Mouse (Mus musculus) left cerebral cortex, adult 9 months (tissue): ENCODE measurements at regions not wholly inside any gene's neighbourhood (a gene's known extent, or its start where the extent isn't known, plus 50 kb on each side); places are given as distances from the start of the nearest gene placed in this dataset.
"Not testable (repeated sequence)": the region's sequence is repeated elsewhere in the genome, so short reads cannot be mapped to it uniquely, and the experiment has no call there.

Experiments used
- DNase-seq, 2 experiments: peaks; one replicate each; pipeline ENCODE4 v3.0.0; 2022; ENCODE audit warnings: low spot score in 2 of 2

GRCm38 (mm10) chr12:77589416-77589815, 351.5 kb downstream of the Fut8 start:
- DNase-seq = no peak

GRCm38 (mm10) chr12:77594092-77594491, 356.2 kb downstream of the Fut8 start:
- no peak for DNase-seq

- DNase-seq = no peak
Observed at GRCm38 (mm10) chr12:77594657-77595056, 356.7 kb downstream of the Fut8 start.

DNA sequence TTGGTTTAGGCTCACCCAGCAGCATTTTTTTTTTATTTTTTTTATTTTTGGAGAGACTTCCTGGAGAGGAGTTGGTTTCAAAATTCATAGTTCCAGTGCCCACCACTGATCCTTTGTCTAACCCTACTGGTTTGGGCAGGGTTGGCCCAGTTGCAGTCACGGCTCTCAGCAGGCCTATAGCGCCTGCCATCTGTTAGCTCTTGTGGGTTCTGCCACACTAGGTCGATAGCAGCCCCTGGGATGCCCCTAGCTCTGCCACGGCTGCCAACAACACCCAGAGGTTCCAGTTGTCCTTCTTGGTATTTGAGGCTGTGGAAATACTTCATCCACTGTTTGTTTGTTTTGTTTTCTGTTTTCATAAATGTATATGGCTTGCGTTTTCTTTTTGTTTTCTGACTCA, 357.9 kb downstream of the Fut8 start:
- no peak for DNase-seq

DNA sequence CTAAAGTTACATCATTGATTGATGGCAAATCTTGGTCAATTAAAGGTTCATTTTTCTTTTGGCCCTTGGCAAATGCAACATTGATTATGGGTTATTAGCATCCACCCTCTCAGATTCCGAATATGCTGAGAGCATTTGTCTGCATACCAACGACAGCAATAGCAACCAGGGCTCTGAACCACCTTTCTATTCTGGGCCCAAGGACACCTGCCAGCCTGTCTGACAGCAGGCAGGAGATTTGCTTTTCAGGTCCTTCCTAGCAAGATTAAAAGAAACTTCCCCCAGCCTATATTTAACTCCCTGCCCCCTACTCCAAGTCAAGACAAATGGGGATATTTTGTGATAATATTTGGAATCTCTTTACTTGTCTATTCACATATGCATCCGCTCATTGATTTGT, 358.8 kb downstream of the Fut8 start:
- no peak for DNase-seq

DNA sequence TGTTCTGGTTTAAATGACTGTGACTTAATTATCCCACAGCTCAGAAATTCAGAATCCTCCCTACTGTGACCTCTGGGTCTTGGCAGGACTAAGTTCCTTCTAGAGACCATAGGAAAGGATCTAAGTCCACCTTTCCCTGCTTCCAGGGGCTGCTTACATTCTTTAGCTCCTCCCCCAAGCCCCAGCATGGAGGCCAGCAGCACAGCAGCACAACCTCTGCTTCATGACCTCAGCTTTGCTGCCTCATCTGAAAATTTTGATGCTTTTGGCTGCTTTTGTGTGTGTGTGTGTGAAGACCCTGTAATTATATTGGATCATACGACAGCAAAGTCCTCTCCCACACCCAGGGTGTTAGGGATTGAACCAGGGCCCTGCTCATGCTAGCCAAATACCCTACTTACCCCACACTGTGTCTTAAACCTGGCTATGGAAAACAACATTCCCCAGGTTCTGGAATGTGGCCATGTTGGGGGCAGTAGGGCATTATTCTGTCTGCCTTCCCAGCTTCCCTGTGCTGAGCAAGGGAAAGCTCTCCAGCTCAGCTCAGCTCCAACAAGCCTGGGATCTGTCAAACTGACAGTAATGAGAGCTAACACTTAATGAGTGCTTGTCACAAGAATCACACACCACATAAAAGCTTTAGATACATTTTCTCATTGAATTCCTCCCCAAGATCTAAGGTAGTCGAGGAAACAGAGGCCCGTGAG, 359.9 kb downstream of the Fut8 start:
- DNase-seq = no peak

DNA sequence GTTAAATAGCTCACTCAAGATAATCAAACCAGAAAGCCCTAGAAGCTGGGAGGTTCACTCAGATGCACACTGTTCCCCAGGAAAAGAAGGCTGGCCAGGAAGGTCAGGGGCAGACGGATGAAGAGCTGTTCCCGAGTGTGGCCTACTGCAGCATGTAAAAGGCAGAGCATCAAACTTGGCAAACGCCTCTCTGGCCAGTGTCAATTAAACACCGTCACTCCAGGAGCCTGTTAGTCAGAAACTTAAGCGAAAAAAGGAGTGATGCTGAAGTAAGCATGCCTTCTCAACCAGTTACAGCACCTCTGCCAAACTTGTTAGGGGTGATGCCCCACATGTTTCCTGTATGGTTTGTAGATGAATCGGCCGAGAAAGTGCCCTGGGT, 360.4 kb downstream of the Fut8 start:
- DNase-seq = no peak

- no peak for DNase-seq
Observed at GRCm38 (mm10) chr12:77599391-77599790, 361.5 kb downstream of the Fut8 start.

- peak; percentile 27 to 61 for DNase-seq
Observed at GRCm38 (mm10) chr12:77603832-77604501, 366.0 kb downstream of the Fut8 start.

GRCm38 (mm10) chr12:77617552-77617951, 379.6 kb downstream of the Fut8 start:
- no peak for DNase-seq

DNA sequence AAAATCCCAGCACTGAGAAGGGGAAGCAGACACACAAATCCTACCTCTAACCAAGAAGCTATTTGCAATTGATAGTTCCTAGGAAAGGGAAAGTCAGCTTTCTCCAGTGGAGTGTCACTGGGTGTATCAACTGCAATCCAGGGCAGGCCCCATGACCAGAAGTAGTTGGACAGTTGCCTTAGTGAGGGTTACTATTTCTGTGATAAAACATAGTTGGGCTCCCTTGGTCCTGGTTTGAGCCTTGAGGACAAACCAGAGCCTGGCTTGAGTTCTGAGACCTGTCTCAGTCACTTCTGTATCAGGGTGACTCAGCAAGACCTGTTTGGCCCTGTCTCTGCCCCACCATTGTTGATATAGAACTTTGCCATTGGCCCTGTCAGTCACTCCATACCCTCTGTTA, 384.3 kb downstream of the Fut8 start:
- DNase-seq = no peak

GRCm38 (mm10) chr12:77624323-77624722, 386.4 kb downstream of the Fut8 start:
- not testable (repeated sequence) for DNase-seq

- DNase-seq = no peak
Observed at GRCm38 (mm10) chr12:77628358-77628850, 390.5 kb downstream of the Fut8 start.

DNA sequence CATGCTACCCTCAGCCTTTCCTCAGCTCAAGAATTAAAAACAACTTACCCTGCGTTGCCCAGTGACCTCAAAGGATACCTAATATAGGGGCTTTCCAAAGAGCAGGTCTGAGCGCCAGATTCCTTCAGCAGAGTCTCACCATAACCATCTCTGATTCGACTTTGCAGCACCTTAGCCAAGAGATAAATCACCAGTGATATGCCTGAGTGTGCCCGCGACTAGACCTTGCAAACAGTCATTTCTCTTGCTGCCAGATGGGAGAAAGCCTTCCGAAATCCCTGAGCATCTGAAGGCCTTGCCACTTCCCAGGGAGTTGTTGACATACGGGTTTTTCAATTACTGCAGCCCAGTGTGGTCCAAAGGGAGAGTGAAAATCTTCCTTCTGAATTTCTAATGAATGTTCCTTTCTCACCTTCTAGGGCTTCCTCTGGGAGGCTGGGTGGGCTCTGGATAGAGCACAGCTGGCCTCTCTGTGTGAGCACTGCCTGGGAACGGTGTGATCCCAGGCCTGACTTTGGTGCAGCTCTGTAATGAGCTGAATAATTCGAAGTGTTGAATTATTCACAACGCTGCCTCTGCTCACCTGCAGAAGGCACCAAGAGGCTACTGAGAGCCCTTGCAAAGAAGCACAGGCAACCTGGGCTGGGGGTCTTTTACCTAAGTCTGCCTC, 396.2 kb downstream of the Fut8 start:
- DNase-seq = no peak

DNA sequence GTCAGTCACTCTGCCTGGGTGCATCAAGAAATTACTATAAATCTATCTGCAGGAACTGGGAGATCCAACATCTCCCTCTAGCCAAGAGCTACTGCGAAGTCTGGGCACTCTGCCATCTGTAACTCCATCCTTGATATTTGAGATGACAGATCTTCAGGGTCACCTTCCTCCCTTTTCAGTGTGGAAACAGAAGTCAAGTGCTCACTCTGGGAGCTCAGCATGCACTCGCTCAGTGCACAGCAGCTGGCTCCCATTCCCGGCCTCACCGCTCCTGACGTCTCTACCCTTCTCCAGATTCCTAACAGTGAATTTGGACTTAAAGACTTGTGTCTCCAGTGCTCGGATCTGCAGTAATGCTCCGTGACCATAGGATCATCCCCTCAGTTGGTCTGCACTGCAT, 400.3 kb downstream of the Fut8 start:
- DNase-seq = peak in 1 of 2 experiments; percentile 4

DNA sequence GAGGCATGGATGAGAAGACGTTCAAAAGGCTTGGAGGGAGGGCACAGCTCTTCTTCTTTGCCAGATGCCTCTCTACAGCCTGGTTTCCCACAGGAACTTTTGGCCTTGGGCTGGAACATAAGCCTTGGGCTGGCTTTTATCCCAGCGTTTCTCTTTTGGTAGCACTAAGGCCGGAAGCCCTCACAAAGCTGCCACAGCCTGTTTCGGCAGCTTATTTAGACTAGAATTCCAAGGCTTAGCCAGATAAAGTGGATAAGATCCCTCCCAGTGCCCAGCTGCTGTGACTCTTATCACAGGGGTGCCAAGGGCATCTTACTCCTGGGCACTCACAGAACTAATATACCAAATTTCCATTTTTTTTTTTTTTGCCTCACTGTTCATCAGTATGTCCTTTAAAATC, 404.4 kb downstream of the Fut8 start:
- DNase-seq = no peak

GRCm38 (mm10) chr12:77647841-77648240, 409.9 kb downstream of the Fut8 start:
- DNase-seq = no peak

- DNase-seq = no peak
Observed at GRCm38 (mm10) chr12:77654282-77654681, 416.4 kb downstream of the Fut8 start.

DNA sequence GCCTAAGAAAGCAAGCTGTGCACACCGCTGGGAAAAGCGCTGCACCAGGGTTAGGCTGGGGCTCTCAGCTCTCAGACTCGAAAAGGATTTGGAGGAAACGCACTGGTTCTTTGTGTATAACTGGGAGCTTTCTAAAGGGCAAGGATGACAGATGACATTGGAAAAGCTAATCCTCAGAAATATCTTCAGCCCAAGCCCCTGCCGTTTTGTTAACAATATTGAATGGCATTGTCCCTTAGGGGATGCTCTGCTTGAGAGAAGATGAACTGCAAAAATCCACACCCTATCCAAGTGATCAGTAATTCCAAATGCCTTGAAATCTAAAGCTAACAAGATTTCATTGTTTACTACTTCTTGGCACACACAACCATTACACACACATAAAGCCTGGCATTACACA, 419.1 kb downstream of the Fut8 start:
- DNase-seq = no peak

DNA sequence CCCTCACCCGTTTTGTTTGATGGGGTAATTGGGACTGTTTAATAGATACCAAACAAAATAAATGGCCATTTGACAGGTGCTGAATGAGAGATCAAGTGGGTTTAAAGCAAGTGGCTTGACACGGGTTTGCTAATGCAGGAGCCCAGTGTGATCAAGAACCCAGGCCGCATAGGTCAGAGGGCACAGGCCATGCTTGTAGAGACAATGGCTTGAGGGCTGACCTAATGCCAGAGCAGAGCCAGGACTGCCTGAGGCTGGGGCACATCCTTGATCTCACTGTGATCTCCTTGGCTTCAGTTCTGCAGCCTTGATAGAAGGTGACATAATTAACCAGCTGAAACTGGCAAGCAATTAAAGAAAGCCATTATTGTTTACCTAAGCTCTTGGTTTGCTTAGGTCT, 420.0 kb downstream of the Fut8 start:
- DNase-seq = no peak

DNA sequence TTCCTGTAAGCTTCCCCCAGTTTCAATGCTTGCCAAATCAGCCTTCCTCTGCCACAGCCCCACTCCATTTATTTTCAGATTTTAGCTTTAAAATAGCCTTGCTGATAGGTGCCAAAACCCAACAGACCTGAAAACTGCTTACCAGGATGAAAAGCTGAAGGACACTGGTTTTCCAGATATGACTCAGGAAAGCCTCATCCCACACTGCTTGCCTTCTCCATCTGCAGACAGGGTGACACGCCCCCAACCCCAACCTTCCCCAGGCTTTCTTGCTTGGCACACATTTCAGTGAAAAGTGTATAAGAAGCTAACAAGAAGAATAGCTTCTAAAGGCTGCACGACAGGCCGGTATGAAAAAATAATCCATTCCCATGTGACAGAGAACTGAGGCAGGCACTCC, 425.3 kb downstream of the Fut8 start:
- DNase-seq = peak; percentile 16 to 68

- DNase-seq = no peak
Observed at GRCm38 (mm10) chr12:77663665-77664374, 425.9 kb downstream of the Fut8 start.
